Mouse (Mus musculus) thymus, postnatal 4 days (tissue): ENCODE results near the gene Rnpep.
"Not testable (repeated sequence)": the region's sequence is repeated elsewhere in the genome, so short reads cannot be mapped to it uniquely, and the experiment has no call there.

Source experiments
- DNase-seq: peaks from one replicate; pipeline ENCODE4 v3.0.0; 2021

The Rnpep gene

DNA sequence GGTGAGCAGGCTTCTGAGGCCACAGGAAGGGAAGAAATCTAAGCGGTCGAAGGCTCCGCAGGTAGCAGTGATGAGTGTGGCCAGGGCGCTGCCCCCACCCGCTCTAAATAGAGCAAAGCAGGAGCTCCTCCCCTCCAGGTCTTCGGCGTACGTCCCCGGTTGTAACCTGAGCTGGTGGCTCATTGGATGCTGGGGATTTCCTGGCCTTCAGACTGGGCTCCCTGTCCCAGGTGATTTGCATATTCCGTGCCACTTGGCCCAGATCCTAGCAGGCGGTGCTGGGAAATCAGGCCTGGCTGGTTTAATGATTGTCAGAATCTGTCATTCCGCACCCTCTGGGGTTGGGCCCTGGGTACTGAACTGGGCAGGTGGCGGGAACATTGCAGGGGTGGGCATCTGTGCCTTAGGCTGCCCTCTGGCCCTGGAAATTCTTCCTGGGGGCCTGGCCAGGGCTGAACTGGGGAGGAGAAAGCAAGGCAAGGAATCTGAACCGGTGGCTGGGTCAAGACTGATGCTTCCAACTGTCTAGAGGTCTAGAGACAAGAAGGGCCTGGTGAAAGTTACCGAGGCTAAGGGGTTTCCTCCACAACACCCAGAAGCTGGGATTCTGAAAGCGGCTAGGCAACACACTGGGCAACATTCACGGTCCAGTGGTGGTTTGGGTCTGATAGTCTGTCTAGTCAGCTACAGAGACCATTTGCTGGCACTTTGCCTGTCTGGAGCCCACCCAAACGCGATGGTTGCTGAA, 25.3 kb downstream of the Rnpep start, which contains the start of gene Elf3:
TSS of gene Elf3 (minus strand) at position 189 of the 748 bp plus-strand sequence.
- no peak for DNase-seq

DNA sequence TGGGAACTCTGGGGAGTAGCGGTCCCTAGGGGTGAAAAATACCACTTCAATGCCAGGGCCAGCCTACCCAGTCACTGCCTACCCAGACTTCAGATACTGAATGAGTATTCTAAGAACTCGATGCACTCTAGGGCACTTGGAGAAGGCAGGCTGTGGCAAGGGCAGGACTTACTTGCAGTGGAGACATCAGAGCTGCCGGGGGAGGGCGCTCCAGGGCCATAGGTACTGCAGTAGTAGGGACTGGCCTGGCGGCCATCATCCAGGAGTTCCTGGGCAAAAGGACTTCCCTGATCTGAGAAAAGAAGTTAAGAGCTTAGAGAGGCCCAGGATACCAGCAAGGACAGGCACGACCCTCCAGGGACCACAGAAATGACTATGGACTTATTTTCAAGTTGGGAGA, 27.6 kb downstream of the Rnpep start:
- no peak for DNase-seq

DNA sequence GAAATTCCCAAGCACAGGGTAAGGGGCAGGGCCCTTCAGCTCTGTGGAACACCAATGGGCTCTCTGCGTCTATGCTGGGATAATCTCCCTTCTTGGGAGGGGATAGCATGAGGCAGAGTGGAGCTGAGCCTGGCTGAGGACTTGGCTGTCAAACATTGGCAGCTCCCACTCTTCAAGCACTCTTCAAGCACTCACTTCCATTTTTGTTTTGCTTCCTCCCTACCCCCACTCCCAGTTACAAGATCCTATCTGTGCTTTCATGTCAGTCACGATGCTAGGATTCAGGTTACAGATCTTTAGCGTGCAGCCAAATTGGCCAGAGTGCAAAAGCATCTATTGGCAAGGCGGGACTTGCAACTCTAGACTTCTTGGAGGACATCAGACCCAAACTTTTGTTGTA, 31.0 kb downstream of the Rnpep start:
- no peak for DNase-seq

DNA sequence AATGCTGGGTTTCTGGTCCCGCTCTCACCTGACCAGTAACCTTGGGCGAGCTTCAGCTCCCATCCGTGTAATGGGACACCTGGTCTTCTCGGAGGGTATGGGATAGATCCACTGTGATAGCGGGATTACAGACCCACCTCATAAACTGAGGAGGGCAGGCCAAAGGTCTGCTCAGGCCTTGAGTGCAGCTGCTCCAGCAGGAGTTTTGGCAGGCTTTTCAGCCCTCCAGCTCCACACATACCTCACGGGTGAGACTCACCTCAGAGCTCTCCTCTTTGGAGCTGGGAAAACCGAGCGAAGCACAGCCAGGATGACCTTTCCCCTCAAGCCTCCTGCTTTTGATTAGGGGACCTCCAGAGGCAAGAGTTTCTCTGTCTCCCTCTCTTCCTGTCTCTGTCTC, 32.5 kb downstream of the Rnpep start:
- no peak for DNase-seq

DNA sequence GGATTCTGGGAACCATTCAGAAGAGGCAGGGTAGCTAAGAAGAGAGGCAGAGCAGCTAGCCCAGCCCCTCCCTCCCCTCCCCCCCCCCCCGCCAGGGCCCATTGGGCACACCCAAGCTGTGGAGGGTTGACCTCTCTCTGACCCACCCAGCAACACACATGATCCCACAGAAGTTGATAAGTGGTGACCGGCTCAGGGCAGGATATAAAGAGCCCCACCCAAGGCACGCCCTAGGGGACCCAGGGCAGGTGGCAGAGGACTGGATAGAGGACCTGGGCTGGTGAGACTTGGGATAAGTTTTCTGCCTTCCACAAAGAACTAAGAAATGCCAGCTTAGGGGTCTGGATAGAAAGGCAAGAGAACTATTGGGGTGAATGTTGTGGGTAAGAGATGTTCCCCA, 33.2 kb downstream of the Rnpep start:
- no peak for DNase-seq

DNA sequence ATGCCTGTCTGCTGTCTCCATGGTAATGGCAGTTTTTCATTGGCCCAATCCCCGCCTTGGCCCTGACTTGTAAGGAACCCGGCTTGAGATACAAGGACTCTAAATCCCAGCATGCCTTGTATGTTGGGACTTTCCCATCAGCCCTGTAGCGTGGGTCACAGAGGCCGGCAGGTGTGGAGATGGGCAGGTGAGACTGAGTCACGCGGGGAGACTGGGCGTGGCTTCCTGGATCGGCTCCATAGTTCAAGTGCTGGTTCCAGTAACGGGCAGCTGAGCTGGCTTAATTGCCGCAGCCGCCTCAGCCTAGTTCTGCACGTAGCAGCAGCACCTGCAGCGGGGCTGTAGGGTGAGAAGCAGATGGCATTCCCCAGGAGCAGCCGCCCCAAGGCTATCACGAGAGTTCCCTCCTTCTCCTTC, 35.4 kb downstream of the Rnpep start:
- DNase-seq = peak; percentile 21

DNA sequence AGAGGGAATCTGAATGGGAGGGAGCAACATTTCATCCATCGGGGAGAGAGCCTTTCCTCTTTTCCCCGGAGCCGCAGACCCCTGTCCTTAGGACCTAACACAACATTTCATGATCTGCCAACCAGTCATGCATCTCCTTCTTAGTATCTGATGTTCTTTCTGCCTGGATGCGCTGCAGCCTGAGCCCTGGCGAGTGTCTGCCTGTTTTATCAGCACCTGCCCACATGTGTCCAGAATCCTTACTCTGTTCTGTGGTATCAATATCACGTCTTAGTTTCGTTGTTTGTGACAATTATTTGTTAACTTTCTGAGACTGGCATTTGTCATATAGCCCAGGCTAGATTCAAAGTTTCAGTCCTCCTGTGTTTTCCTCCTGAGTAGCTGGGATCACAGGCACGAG, 39.9 kb downstream of the Rnpep start:
- no peak for DNase-seq

DNA sequence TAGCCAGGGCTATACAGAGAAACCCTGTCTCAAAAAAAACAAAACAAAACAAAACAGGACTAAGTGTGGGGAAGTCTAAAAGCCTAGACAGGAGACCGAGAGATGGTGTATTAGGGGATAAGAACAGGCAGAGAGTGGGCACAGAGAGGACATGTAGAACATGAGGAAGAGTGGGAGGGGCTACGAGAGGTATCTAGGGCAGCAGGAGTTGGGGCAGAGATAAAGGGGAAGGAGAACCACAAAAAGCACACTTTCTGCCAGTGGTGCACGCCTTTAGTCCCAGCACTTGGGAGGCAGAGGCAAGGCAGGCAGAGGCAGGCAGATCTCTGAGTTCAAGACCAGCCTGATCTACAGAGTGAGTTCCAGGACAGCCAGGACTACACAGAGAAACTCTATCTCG, 43.7 kb downstream of the Rnpep start:
- not testable (repeated sequence) for DNase-seq

DNA sequence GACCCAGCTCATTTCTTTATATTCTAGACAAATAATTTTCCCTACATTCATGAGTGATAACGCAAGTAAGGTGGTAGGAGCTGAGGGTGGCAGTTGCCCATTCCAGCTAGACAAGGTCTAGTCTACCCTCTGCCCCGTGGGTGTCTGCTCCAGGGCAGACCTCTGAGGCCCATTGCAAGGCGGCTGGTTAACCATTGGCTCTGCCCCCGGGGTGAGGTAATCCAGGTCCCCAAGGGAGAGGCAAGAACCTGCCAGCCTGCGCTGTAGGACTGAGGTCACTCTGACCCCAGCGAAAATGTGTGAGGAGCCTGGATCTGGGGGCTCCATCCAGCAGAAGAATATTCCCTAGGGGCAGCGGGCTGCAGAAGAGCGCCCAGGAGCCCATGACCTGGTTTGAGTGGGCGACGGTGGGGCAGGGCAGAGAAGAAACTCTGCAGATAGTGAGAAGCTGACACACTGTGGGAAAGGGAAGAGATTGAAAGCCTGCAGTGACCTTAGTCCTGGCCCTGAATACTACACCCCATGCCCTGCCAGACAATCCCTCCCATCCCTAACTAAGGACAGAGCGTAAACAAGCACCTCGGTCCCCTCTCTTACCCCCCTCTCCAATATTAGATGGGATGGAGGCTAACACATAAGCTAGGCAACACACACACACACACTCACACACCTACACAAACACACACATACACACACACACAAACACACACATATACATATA, 46.6 kb downstream of the Rnpep start:
- no peak for DNase-seq

DNA sequence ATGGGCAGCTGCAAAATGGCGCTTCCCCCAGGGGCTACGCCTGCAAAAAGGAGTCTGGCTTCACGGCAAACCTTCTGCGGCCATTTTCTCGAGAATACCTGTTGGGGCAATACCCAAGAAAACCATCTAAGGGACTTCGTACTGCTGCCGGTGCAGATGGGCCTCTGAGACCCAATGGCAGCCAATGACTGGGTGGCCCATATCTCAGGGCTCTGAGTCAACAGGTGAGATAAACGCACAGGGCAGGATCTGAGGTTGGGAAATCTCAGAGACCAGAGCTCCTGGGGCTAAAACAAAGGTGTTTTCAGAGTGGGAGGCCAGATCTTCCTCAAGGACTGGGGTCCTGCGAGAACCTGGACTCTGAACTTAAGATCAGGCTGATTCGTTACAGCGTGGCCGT, 49.1 kb downstream of the Rnpep start:
- no peak for DNase-seq

DNA sequence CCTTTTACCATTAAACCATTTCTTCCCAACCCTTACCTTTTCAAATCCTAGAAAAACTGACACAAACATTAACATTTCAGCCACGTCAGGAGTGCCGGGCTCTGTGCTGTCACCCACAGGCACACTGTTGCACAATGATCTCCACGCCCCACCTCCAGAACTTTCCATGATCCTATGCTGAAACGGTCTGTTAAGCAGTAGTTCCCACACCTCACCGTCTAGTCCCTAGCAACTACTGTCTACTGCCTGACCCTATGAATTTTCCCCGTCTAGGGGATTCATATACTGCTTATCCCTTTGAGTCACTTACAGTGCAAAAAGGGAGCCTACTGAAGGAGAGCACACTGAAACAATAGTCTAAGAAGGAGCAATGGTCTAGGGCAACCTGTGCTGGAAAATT, 49.9 kb downstream of the Rnpep start:
- DNase-seq = no peak

DNA sequence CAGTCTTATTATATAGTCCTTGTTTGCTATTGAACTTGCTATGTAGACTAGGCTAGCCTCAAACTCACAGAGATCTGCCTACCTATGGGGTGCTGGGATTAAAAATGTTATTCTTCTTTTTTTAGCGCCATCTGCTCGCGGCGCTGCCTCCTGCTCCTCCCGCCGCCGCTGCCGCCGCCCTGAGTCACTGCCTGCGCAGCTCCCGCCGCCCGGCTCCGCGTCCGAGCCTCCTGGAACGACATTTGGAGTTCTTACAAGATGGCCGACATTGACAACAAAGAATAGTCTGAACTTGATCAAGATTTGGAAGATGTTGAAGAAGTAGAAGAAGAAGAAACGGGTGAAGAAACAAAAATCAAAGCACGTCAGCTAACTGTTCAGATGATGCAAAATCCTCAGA, 52.0 kb downstream of the Rnpep start:
- not testable (repeated sequence) for DNase-seq

DNA sequence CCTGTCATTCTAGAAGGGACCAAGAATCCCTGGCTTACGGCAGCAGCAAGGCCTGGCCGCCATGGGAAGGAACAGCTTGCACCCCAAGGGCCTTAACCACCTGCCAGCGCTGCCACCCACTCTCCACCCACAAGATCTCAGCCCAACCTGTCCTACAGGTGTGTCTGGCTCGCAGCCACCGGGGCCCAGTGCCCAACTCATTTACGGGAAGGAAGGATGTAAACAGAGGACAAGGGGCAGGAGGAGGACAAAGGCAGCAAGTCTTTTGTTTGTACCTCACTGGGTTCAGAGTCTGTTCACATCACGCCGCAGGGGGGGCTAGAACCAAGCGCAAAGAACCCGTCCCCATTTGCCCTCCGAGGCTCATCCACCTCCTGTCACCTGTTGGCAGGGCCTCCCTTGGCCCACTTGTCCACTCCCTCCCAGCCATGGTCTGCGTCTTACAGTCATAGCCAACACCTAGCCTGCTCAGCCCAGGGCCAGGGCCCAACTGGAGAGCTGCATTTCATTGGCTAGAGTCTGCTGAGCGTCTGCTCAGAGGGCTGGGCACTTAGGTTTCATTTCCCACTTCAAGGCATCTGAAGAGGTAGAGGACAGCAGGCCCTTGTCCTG, 56.4 kb downstream of the Rnpep start:
- no peak for DNase-seq

DNA sequence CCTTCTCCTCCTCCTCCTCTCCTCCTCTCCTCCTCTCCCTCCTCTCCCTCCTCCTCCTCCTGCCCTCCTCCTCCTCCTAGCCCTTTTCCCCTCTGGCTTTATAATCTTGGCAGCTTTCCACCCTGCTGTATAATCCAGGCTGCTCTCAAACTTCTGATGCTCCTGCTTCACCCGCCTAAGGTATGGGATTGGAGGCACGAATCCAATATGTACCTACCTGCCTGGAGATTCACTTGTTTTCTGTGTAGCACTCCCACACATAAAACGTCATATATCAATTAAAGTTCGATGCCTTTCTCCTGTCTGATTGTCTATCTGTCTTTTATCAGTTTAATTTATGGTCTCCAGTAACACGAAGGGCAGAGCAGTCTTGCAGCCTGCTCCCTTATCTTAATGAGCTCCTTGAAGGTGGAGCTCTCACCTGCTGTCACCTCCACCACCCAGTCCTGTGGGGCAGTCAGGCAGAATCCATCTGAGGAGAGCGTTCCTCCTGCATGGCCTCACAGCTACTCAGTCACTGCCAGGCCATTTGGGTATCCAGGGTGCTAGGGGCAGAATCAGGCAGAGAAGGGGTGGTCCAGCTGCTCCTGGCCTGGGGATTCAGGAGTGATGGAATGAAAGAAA, 58.8 kb downstream of the Rnpep start:
- no peak for DNase-seq

DNA sequence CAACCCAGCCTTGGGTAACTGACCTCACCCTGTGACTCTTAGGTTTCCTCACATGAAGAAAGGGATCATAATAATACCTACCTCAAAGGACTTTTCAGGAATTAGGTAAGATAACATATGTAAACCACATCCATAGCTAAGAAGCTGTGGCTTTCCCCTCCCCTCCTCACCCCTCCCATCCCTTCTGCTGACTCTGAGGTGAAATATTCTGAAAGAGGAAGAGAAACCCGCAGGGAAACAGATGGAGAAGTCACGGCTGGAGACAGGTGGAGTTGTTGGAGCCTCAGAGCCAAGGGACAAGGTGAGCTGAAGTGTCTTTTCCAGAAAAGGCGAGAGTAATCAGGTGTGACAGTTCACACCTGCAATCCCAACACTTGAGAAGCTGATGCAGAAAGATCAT, 59.7 kb downstream of the Rnpep start:
- no peak for DNase-seq

DNA sequence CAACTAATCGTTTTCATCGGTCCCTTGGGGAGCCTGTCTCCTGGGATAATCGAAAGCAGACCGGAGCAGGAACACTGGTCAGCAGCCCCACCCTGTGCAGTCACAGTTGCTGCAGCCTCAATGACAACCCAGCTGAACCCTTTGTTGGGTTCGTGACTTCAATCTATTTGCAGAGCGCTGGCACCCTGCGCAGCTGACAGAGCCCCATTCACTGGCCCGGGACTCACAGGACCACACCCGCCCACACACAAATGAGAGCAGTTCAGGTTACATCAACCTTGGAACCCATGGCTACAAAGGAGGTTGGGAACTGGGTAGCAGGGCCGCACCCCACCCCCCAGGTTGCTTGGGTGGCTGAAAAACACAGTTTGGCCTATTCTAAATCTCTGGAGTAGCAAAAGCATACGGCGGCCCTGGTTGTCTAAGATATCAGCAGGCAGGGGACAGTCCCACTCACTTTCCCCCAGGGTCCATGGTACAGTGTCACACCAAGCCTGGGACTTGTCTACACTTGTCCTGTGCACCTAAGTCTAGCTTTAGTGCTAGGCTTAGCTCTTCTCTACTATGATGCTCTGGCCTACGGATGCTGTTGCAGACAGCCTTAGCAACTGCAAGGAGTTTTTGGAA, 66.2 kb downstream of the Rnpep start:
- DNase-seq = no peak

DNA sequence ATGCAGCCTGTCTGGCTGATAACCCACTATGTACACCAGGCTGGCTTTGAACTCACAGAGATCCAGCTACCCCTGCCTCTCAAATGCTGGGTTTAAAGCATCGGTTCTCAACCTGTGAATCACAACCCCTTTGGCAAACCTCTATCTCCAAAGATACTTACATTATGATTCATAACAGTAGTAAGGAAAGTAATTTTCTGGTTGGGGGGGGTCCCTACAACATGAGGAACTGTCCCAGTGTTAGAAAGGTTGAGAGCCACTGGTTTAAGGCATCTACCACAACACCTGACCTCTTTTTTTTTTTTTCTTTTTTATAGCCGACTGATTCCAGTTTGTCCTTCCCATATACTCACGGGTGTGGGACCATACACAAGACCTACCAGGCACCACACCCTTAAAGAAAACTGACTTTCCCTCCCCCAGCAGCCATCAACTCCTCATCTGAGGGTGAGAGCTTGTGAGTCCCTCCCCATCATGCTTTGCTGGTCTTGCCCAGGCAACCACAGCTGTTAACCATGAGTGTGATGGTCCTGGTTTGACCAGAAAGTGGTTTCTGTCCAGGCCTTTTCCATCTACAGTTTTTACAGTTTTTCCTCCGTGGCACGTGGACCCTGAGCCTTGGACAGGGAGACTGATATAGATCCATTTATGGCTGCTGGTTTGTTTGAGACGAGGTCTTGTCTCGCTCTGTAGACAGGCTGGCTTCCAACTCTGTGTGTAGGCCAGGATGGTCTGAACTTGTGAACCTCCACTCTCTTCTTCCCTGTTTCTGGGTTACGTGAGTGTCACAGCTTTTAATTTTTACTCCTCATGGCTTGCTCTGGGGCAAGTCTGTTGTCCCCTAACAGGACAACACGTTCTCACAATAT, 69.9 kb downstream of the Rnpep start:
- DNase-seq = no peak
